ENCODE assay signal across 8 mouse cellular contexts in genomic region chr11:121847790-121848299, GRCm38 (mm10). TPM values are rescaled to one million over a fixed set of nuclear protein-coding genes. Genes with fewer than 3 reads are reported as not detected.
DNase-seq lines count a peak whose midpoint lies in the region; ATAC-seq and TF ChIP-seq lines count a peak whose summit lies in the region.

No protein-coding gene starts in this region.

- peaks cover 9% of the 10 kb centered on the region for H3K4me1 ChIP-seq in E14TG2a.4 (replicated peaks; ENCODE audit: low read depth, low read length)
- peaks cover 6% of the 10 kb centered on the region; the same call in 1 of the 2 replicates for H3K4me1 ChIP-seq in forebrain, embryonic 12.5 days
- H3K4me1 ChIP-seq in liver, embryonic 15.5 days (replicated peaks): no peaks in the 10 kb centered on the region; the same call in 1 of the 2 replicates
- H3K4me1 ChIP-seq in neural tube, embryonic 13.5 days (replicated peaks): peaks cover 5% of the 10 kb centered on the region; the same call in 1 of the 2 replicates

- peak overlapping the region; percentile 79 for H3K4me3 ChIP-seq in E14TG2a.4 (replicated peaks; ENCODE audit: low read length)
- H3K4me3 ChIP-seq in forebrain, embryonic 12.5 days (replicated peaks): peak overlapping the region; percentile 46
- H3K4me3 ChIP-seq in liver, embryonic 15.5 days (replicated peaks): peak overlapping the region; percentile 52
- H3K4me3 ChIP-seq in neural tube, embryonic 13.5 days: peak overlapping the region; percentile 53

- ATAC-seq in forebrain, embryonic 12.5 days (ENCODE audit: low FRiP score): peak; percentile 100
- ATAC-seq in liver, embryonic 15.5 days (ENCODE audit: insufficient read depth): peak; percentile 81
- ATAC-seq in neural tube, embryonic 13.5 days (ENCODE audit: low read depth): peak; percentile 100

- H3K27ac ChIP-seq in forebrain, embryonic 12.5 days: peak overlapping the region; percentile 87
- H3K27ac ChIP-seq in liver, embryonic 15.5 days (replicated peaks): no peak overlapping the region
- peak overlapping the region; percentile 86 for H3K27ac ChIP-seq in neural tube, embryonic 13.5 days (replicated peaks)

- H3K27me3 ChIP-seq in E14TG2a.4 (ENCODE audit: insufficient read depth, low read length): no peaks in the 10 kb centered on the region
- no peaks in the 10 kb centered on the region for H3K27me3 ChIP-seq in forebrain, embryonic 12.5 days
- H3K27me3 ChIP-seq in liver, embryonic 15.5 days: no peaks in the 10 kb centered on the region
- no peaks in the 10 kb centered on the region for H3K27me3 ChIP-seq in neural tube, embryonic 13.5 days

- TF ChIP-seq CTCF in E14TG2a.4 (conservative IDR thresholded peaks at IDR 0.05; ENCODE audit: low read length): no peak

- intact Hi-C loops in heart, postnatal 10 days (cut with DNase I): no loop called here

- DNase-seq in c-Kit-positive CD71-positive TER-119-positive erythroid progenitor cells, embryonic 14.5 days (ENCODE audit: low spot score): peak; percentile 53
- peak; percentile 75 to 77 for DNase-seq in heart, postnatal 10 days
- peak; percentile 78 to 88 for DNase-seq in kidney, postnatal 4 days
- peak; percentile 66 for DNase-seq in telencephalon, adult 2 months (ENCODE audit: low read depth, low spot score)

- H3K4me2 ChIP-seq in forebrain, embryonic 12.5 days: peak overlapping the region; percentile 65
- peak overlapping the region; percentile 69 for H3K4me2 ChIP-seq in liver, embryonic 15.5 days
- peak overlapping the region; percentile 69 for H3K4me2 ChIP-seq in neural tube, embryonic 13.5 days

- H3K9ac ChIP-seq in forebrain, embryonic 12.5 days: peak overlapping the region; percentile 52
- peak overlapping the region; percentile 11; the same call in 1 of the 2 replicates for H3K9ac ChIP-seq in liver, embryonic 15.5 days
- peak overlapping the region; percentile 74 for H3K9ac ChIP-seq in neural tube, embryonic 13.5 days

- under 1% methylated on average over 11 of the region's 11 CpGs for WGBS in forebrain, embryonic 12.5 days
- WGBS in liver, embryonic 15.5 days (ENCODE audit: insufficient replicate concordance): under 1% methylated on average over 11 of the region's 11 CpGs
- under 1% methylated on average over 11 of the region's 11 CpGs for WGBS in neural tube, embryonic 13.5 days

- H3K36me3 ChIP-seq in E14TG2a.4 (ENCODE audit: insufficient read depth, low read length): no peaks in the 10 kb centered on the region
- no peaks in the 10 kb centered on the region for H3K36me3 ChIP-seq in forebrain, embryonic 12.5 days (replicated peaks)
- no peaks in the 10 kb centered on the region for H3K36me3 ChIP-seq in liver, embryonic 15.5 days (replicated peaks)
- H3K36me3 ChIP-seq in neural tube, embryonic 13.5 days: no peaks in the 10 kb centered on the region

- peaks cover 39% of the 10 kb centered on the region for H3K9me3 ChIP-seq in E14TG2a.4 (ENCODE audit: low read length)
- H3K9me3 ChIP-seq in forebrain, embryonic 12.5 days: 0 out of 2 replicates have a peak, but pooled peaks cover under 1% of the 10 kb centered on the region
- no peaks in the 10 kb centered on the region for H3K9me3 ChIP-seq in liver, embryonic 15.5 days (replicated peaks)
- peaks cover 9% of the 10 kb centered on the region; the same call in 1 of the 2 replicates for H3K9me3 ChIP-seq in neural tube, embryonic 13.5 days

RNA-seq across cellular contexts. Expression of gene Ptchd3, which starts 17.8 kb away (rescaled TPM):
- not detected in 2 replicates for polyA plus RNA-seq in forebrain, embryonic 12.5 days (2016; fragmentation: Nextera tagmentation; extraction: Ambion mirVana)
- total RNA-seq in heart, postnatal 10 days (2021): under 1 TPM; 0.34 to 0.79 TPM
- not detected in 2 replicates for polyA plus RNA-seq in liver, embryonic 15.5 days (2015; fragmentation: Nextera tagmentation; extraction: Ambion mirVana)
- not detected in 2 replicates for polyA plus RNA-seq in neural tube, embryonic 13.5 days (2015; fragmentation: Nextera tagmentation; extraction: Ambion mirVana)

Comparison
In these comparisons a context has a peak if more than half of its experiments do, and no peak if none do; other contexts are left out.
1. H3K9ac ChIP-seq: peak in every context shown above with its lines; median percentile 74 in neural tube, embryonic 13.5 days; 52 in forebrain, embryonic 12.5 days; 11 in liver, embryonic 15.5 days.